Mouse (Mus musculus): ENCODE results near the gene Irf2bpl. TPM values are rescaled to one million over a fixed set of nuclear protein-coding genes. Genes with fewer than 3 reads are reported as not detected.

Irf2bpl gene
- total and polyA plus RNA-seq, 3 experiments = 6.9 to 8.0 TPM; not detected in 1

DNA sequence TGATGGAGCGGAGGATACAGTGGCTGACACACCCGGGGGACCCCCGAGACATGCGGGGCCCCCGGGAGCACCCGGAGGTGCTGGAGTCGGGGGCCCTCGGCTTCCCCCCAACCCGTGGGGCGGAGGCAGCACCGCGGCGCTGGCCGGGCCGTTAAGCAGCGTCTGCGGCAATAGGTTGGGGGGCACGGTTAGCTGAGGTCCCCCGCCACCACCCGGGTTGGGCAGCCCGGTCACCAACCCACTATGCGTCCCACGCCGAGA lies 1.6 kb downstream of the Irf2bpl start:
- peaks cover 22% of the 10 kb centered on the region for H3K79me2 ChIP-seq (ENCODE audit: control insufficient read depth, insufficient read depth, low read length, poor library complexity)
- no peak for DNase-seq (ENCODE audit: low read depth, low spot score)
- H3K9ac ChIP-seq (ENCODE audit: control insufficient read depth, low read depth, low read length, poor library complexity, severe bottlenecking) = peak overlapping the region; percentile 69
- no peak overlapping the region for H3K27ac ChIP-seq (ENCODE audit: control insufficient read depth, low read depth, low read length)
- H3K27me3 ChIP-seq (ENCODE audit: control insufficient read depth in 1 of 2, insufficient read depth in 2 of 2, low read length in 2 of 2) = no peaks in the 10 kb centered on the region
- peaks cover 0 to 4% of the 10 kb centered on the region in 2 experiments; a peak in 1 of 4 replicates for H3K36me3 ChIP-seq (ENCODE audit: control insufficient read depth in 1 of 2, insufficient read depth in 2 of 2, low read length in 2 of 2)
- TF ChIP-seq MYB (IDR thresholded peaks at IDR 0.05; ENCODE audit: low read depth, low read length) = no peak
- no peak for TF ChIP-seq CTCF (IDR thresholded peaks at IDR 0.05 in 2 of 3, conservative IDR thresholded peaks at IDR 0.05 in 1 of 3; ENCODE audit: control insufficient read depth in 1 of 3, insufficient read depth in 1 of 3, low read depth in 2 of 3, low read length in 3 of 3, poor library complexity in 1 of 3, severe bottlenecking in 1 of 3)
- TF ChIP-seq E2F4 (IDR thresholded peaks at IDR 0.05; ENCODE audit: borderline replicate concordance, low read depth, low read length) = no peak
- TF ChIP-seq SIN3A (IDR thresholded peaks at IDR 0.05; ENCODE audit: low read length) = no peak
- TF ChIP-seq ZKSCAN1 (IDR thresholded peaks at IDR 0.05; ENCODE audit: low read depth, low read length) = no peak
- no peaks in the 10 kb centered on the region for H3K9me3 ChIP-seq (replicated peaks; ENCODE audit: insufficient read depth, low read length)
- peak overlapping the region; percentile 63 to 83 for H3K4me3 ChIP-seq (ENCODE audit: control insufficient read depth in 1 of 2, insufficient read depth in 1 of 2, low read depth in 2 of 2, low read length in 2 of 2)
- H3K4me1 ChIP-seq (ENCODE audit: control insufficient read depth in 1 of 2, insufficient read depth in 2 of 2, low read length in 2 of 2) = peaks cover 2 to 19% of the 10 kb centered on the region in 2 experiments; a peak in 2 of 4 replicates

DNA sequence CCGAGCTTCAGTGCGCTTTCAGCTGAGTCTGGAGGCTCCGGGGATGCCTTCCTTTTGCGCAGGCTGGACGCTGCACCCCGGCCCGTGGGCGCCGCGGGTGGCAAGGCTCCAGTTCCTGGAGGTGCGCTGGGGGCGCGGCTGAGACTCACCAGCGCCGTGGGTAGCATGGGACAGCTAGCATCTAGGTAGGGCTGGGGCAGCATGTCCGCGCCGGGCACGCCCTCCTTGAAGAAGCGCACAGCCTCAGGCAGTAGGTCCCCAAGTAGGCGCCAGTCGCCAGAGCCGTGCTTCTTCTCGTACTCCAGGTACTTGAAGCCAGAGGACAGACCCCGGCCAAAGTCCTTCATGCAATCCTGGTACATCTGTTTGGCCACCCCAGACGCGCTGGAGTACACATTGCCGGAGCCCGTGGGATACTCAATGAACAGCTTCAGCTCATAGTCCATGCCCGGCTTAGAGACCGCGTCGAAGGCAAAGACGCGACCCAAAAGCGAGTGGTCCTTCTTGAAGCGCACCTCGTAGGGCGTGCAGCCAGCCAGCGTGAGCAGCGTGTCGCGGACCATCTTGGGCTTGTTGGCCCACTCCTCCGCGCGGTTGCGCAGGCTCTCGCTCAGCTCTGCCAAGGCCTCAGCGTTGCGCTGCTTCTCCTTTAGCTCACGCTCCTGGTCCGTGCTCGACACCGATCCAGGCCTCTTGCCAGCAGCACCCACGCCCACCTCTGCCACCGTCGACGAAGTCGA lies 2.1 kb downstream of the Irf2bpl start:
- Histone ChIP-seq H3K27me3 (ENCODE audit: control insufficient read depth in 1 of 2, insufficient read depth in 2 of 2, low read length in 2 of 2) (no peaks in the 10 kb centered on the region), H3K36me3 (ENCODE audit: control insufficient read depth in 1 of 2, insufficient read depth in 2 of 2, low read length in 2 of 2) (peaks cover 0 to 4% of the 10 kb centered on the region in 2 experiments; a peak in 1 of 4 replicates), H3K4me3 (ENCODE audit: control insufficient read depth in 1 of 2, insufficient read depth in 1 of 2, low read depth in 2 of 2, low read length in 2 of 2) (peak overlapping the region; percentile 63 to 83), H3K27ac (ENCODE audit: control insufficient read depth, low read depth, low read length) (no peak overlapping the region), H3K4me1 (ENCODE audit: control insufficient read depth in 1 of 2, insufficient read depth in 2 of 2, low read length in 2 of 2) (peaks cover 2 to 19% of the 10 kb centered on the region in 2 experiments; a peak in 2 of 4 replicates), H3K9ac (ENCODE audit: control insufficient read depth, low read depth, low read length, poor library complexity, severe bottlenecking) (peak overlapping the region; percentile 69), H3K9me3 (replicated peaks; ENCODE audit: insufficient read depth, low read length) (no peaks in the 10 kb centered on the region), H3K79me2 (ENCODE audit: control insufficient read depth, insufficient read depth, low read length, poor library complexity) (peaks cover 22% of the 10 kb centered on the region)
- peak; percentile 45 for DNase-seq (ENCODE audit: low read depth, low spot score)
- no peak for TF ChIP-seq BHLHE40 (IDR thresholded peaks at IDR 0.05; ENCODE audit: borderline replicate concordance, low read depth, low read length)
- no peak for TF ChIP-seq RCOR1 (IDR thresholded peaks at IDR 0.05; ENCODE audit: low read depth, low read length)
- TF ChIP-seq SIN3A (IDR thresholded peaks at IDR 0.05; ENCODE audit: low read length) = no peak
- no peak for TF ChIP-seq GABPA (IDR thresholded peaks at IDR 0.05; ENCODE audit: low read depth, low read length)
- peak; percentile 28; the same call in 1 of the 2 replicates for TF ChIP-seq NRF1 (IDR thresholded peaks at IDR 0.05; ENCODE audit: insufficient read depth, low read depth, low read length, poor library complexity, severe bottlenecking)

DNA sequence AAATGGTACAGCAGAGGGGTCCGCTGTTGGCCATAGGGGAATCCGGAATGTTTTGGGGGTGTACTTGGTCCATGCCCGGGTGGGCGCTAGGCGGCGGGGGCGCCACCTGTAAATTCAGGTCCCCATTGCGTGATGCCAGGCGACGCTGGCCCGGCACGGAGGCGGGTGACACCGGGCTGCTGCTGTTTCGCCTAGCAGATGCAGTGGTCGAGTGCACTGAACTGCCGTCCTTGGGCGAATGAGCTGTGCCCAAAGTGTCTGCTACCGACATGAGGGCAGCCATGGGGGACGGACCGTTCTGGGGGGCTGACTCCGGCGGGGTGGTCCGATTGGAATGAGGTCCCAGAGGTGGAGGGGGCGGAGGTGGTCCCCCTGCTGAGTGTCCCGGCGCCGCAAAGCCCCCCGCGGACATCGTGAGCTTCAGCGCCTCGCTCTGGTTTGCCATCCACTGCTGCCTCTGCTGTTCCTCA lies 2.8 kb downstream of the Irf2bpl start:
- Histone ChIP-seq H3K79me2 (ENCODE audit: control insufficient read depth, insufficient read depth, low read length, poor library complexity) (peaks cover 22% of the 10 kb centered on the region), H3K36me3 (ENCODE audit: control insufficient read depth in 1 of 2, insufficient read depth in 2 of 2, low read length in 2 of 2) (peaks cover 0 to 4% of the 10 kb centered on the region in 2 experiments; a peak in 1 of 4 replicates), H3K27ac (ENCODE audit: control insufficient read depth, low read depth, low read length) (no peak overlapping the region), H3K4me3 (ENCODE audit: control insufficient read depth in 1 of 2, insufficient read depth in 1 of 2, low read depth in 2 of 2, low read length in 2 of 2) (no peak overlapping the region), H3K9me3 (replicated peaks; ENCODE audit: insufficient read depth, low read length) (no peaks in the 10 kb centered on the region), H3K9ac (ENCODE audit: control insufficient read depth, low read depth, low read length, poor library complexity, severe bottlenecking) (no peak overlapping the region), H3K27me3 (ENCODE audit: control insufficient read depth in 1 of 2, insufficient read depth in 2 of 2, low read length in 2 of 2) (no peaks in the 10 kb centered on the region), H3K4me1 (ENCODE audit: control insufficient read depth in 1 of 2, insufficient read depth in 2 of 2, low read length in 2 of 2) (peaks cover 2 to 13% of the 10 kb centered on the region in 2 experiments; a peak in 2 of 4 replicates)
- TF ChIP-seq CTCF (IDR thresholded peaks at IDR 0.05 in 2 of 3, conservative IDR thresholded peaks at IDR 0.05 in 1 of 3; ENCODE audit: control insufficient read depth in 1 of 3, insufficient read depth in 1 of 3, low read depth in 2 of 3, low read length in 3 of 3, poor library complexity in 1 of 3, severe bottlenecking in 1 of 3) = no peak
- no peak for TF ChIP-seq MAX (IDR thresholded peaks at IDR 0.05; ENCODE audit: low read length)
- no peak for TF ChIP-seq GATA1 (IDR thresholded peaks at IDR 0.05; ENCODE audit: low read depth, low read length)
- no peak for TF ChIP-seq ZMIZ1 (IDR thresholded peaks at IDR 0.05; ENCODE audit: low read depth, low read length)
- no peak for TF ChIP-seq ELF1 (IDR thresholded peaks at IDR 0.05; ENCODE audit: low read depth, low read length)
- TF ChIP-seq BHLHE40 (IDR thresholded peaks at IDR 0.05; ENCODE audit: borderline replicate concordance, low read depth, low read length) = no peak
- TF ChIP-seq MYC (IDR thresholded peaks at IDR 0.05; ENCODE audit: low read depth, low read length) = no peak
- no peak for TF ChIP-seq CHD2 (IDR thresholded peaks at IDR 0.05; ENCODE audit: low read length)
- TF ChIP-seq HCFC1 (IDR thresholded peaks at IDR 0.05; ENCODE audit: low read depth, low read length) = no peak
- TF ChIP-seq MEF2A (IDR thresholded peaks at IDR 0.05; ENCODE audit: extremely low read depth, insufficient replicate concordance, low read depth, low read length, poor library complexity, severe bottlenecking) = no peak
- no peak for TF ChIP-seq NRF1 (IDR thresholded peaks at IDR 0.05; ENCODE audit: insufficient read depth, low read depth, low read length, poor library complexity, severe bottlenecking)
- no peak for TF ChIP-seq MAFK (IDR thresholded peaks at IDR 0.05; ENCODE audit: borderline replicate concordance, low read depth, low read length)
- TF ChIP-seq SIN3A (IDR thresholded peaks at IDR 0.05; ENCODE audit: low read length) = no peak
- TF ChIP-seq MAZ (IDR thresholded peaks at IDR 0.05; ENCODE audit: low read depth, low read length) = no peak
- TF ChIP-seq MXI1 (IDR thresholded peaks at IDR 0.05; ENCODE audit: low read depth, low read length) = no peak
- TF ChIP-seq KAT2A (conservative IDR thresholded peaks at IDR 0.05; ENCODE audit: low read depth, low read length) = no peak
- TF ChIP-seq E2F4 (IDR thresholded peaks at IDR 0.05; ENCODE audit: borderline replicate concordance, low read depth, low read length) = no peak
- no peak for TF ChIP-seq ZC3H11A (IDR thresholded peaks at IDR 0.05; ENCODE audit: low read depth, low read length)
- no peak for DNase-seq (ENCODE audit: low read depth, low spot score)

All from MEL (cell line).